ENCODE assay signal across 9 mouse cellular contexts in genomic region chr16:90187453-90187852, GRCm38 (mm10). TPM values are rescaled to one million over a fixed set of nuclear protein-coding genes. Genes with fewer than 3 reads are reported as not detected.
DNase-seq lines count a peak whose midpoint lies in the region; ATAC-seq and TF ChIP-seq lines count a peak whose summit lies in the region.
"Had no signal": no experiment of that assay in that cellular context is flagged by ENCODE, and none has a peak within 500 bp of the region (broad histone marks: within the 10 kb centered on the region; RNA-seq: fewer than 3 reads in every experiment).

No protein-coding gene starts in this region.

- no peaks in the 10 kb centered on the region for H3K4me1 ChIP-seq in embryonic facial prominence, embryonic 15.5 days
- no peaks in the 10 kb centered on the region for H3K4me1 ChIP-seq in kidney, adult 2 months (ENCODE audit: control insufficient read depth, insufficient read depth, low read length)
- H3K4me1 ChIP-seq in lung, postnatal 0 days (ENCODE audit: insufficient read depth, low read depth, low read length) = no peaks in the 10 kb centered on the region
- H3K4me1 ChIP-seq: limb, embryonic 15.5 days had no signal

- TF ChIP-seq CTCF in kidney, adult 2 months (conservative IDR thresholded peaks at IDR 0.05; ENCODE audit: insufficient read depth, insufficient read length, low read depth, low read length) = peak; percentile 75
- TF ChIP-seq CTCF in lung, postnatal 0 days (IDR thresholded peaks at IDR 0.05) = peak; percentile 83

- 27% methylated on average over 13 of the region's 13 CpGs for WGBS in embryonic facial prominence, embryonic 15.5 days
- 18% methylated on average over 13 of the region's 13 CpGs for WGBS in kidney, adult 2 months
- 11% methylated on average over 13 of the region's 13 CpGs for WGBS in lung, postnatal 0 days

- no peak for TF ChIP-seq EP300 in lung, postnatal 0 days (IDR thresholded peaks at IDR 0.05)

- no peaks in the 10 kb centered on the region for H3K9me3 ChIP-seq in embryonic facial prominence, embryonic 15.5 days (replicated peaks)
- H3K9me3 ChIP-seq in lung, postnatal 0 days (ENCODE audit: low read length) = no peaks in the 10 kb centered on the region
- H3K9me3 ChIP-seq: limb, embryonic 15.5 days had no signal

- H3K4me3 ChIP-seq in embryonic facial prominence, embryonic 15.5 days (replicated peaks) = no peak overlapping the region
- no peak overlapping the region for H3K4me3 ChIP-seq in kidney, adult 2 months (ENCODE audit: insufficient read depth, low read depth, low read length)
- H3K4me3 ChIP-seq in lung, postnatal 0 days (ENCODE audit: low read depth, low read length) = no peak overlapping the region
- H3K4me3 ChIP-seq: limb, embryonic 15.5 days had no signal

- TF ChIP-seq POLR2A in kidney, adult 2 months (IDR thresholded peaks at IDR 0.05; ENCODE audit: low read depth, low read length) = no peak

- DNase-seq in CD4-positive, CD25-positive, alpha-beta regulatory T cell, adult 2 months (ENCODE audit: low read depth, low spot score) = peak; percentile 22
- DNase-seq in MN1 (ENCODE audit: low spot score) = peak; percentile 73
- peak; percentile 62 for DNase-seq in kidney, adult 2 months
- peak; percentile 84 for DNase-seq in lung, postnatal 0 days (ENCODE audit: low spot score)
- DNase-seq in spleen, adult 18-20 months = no peak

- no peaks in the 10 kb centered on the region for H3K27me3 ChIP-seq in embryonic facial prominence, embryonic 15.5 days
- H3K27me3 ChIP-seq in kidney, adult 2 months (replicated peaks; ENCODE audit: control insufficient read depth, insufficient read depth, low read length) = no peaks in the 10 kb centered on the region
- no peaks in the 10 kb centered on the region for H3K27me3 ChIP-seq in lung, postnatal 0 days (replicated peaks; ENCODE audit: insufficient read depth, low read length)
- H3K27me3 ChIP-seq: limb, embryonic 15.5 days had no signal

- ATAC-seq in CD4-positive, CD25-positive, alpha-beta regulatory T cell, adult 4 months = no peak
- ATAC-seq in embryonic facial prominence, embryonic 15.5 days (ENCODE audit: insufficient number of reproducible peaks, low FRiP score, low TSS enrichment, low read depth) = 0 out of 2 replicates have a peak, but pooled peaks have one; percentile 53
- peak; percentile 77 for ATAC-seq in lung, postnatal 0 days
- ATAC-seq in cerebellum, adult (ENCODE audit: insufficient number of reproducible peaks, low FRiP score, low TSS enrichment) = no peak

- no peak overlapping the region for H3K27ac ChIP-seq in embryonic facial prominence, embryonic 15.5 days (replicated peaks)
- no peak overlapping the region for H3K27ac ChIP-seq in kidney, adult 2 months (ENCODE audit: insufficient read depth, low read depth, low read length)
- no peak overlapping the region for H3K27ac ChIP-seq in lung, postnatal 0 days (ENCODE audit: low read length)
- H3K27ac ChIP-seq: limb, embryonic 15.5 days had no signal

- H3K36me3 ChIP-seq in embryonic facial prominence, embryonic 15.5 days = no peaks in the 10 kb centered on the region
- H3K36me3 ChIP-seq in kidney, adult 2 months (ENCODE audit: control insufficient read depth, insufficient read depth, low read length) = no peaks in the 10 kb centered on the region
- H3K36me3 ChIP-seq in lung, postnatal 0 days (ENCODE audit: insufficient read depth, low read length) = no peaks in the 10 kb centered on the region
- H3K36me3 ChIP-seq: limb, embryonic 15.5 days had no signal

- no peak overlapping the region for H3K9ac ChIP-seq in embryonic facial prominence, embryonic 15.5 days
- H3K9ac ChIP-seq in lung, postnatal 0 days (replicated peaks; ENCODE audit: low read depth) = no peak overlapping the region
- H3K9ac ChIP-seq: limb, embryonic 15.5 days had no signal

- no peak overlapping the region for H3K4me2 ChIP-seq in embryonic facial prominence, embryonic 15.5 days (replicated peaks)
- H3K4me2 ChIP-seq in lung, postnatal 0 days (replicated peaks; ENCODE audit: low read depth, low read length) = no peak overlapping the region
- H3K4me2 ChIP-seq: limb, embryonic 15.5 days had no signal

RNA-seq across cellular contexts. Expression of gene Sod1, which starts 33.1 kb away (rescaled TPM):
- polyA plus RNA-seq in CD4-positive, CD25-positive, alpha-beta regulatory T cell, adult 4 months (2017; shearing (Covaris generic)) = 1,000 to 10,000 TPM; 1,036 to 1,092 TPM
- 973 and 1,001 TPM in 2 replicates for polyA plus RNA-seq in embryonic facial prominence, embryonic 15.5 days (2015; fragmentation: Nextera tagmentation; extraction: Ambion mirVana)
- polyA plus RNA-seq in kidney, adult 2 months (2012; rRNA removed) = 965 and 1,226 TPM in 2 replicates
- 1,664 and 1,843 TPM in 2 replicates for polyA plus RNA-seq in lung, postnatal 0 days (2015; fragmentation: Nextera tagmentation; extraction: Ambion mirVana)

RNA-seq across cellular contexts. Expression of gene Tiam1, which starts 43.9 kb away (rescaled TPM):
- 10 to 100 TPM; 53.3 to 54.6 TPM for polyA plus RNA-seq in CD4-positive, CD25-positive, alpha-beta regulatory T cell, adult 4 months (2017; shearing (Covaris generic))
- 45.3 and 49.4 TPM in 2 replicates for polyA plus RNA-seq in embryonic facial prominence, embryonic 15.5 days (2015; fragmentation: Nextera tagmentation; extraction: Ambion mirVana)
- 2.6 and 4.0 TPM in 2 replicates for polyA plus RNA-seq in kidney, adult 2 months (2012; rRNA removed)
- 3.7 and 9.3 TPM in 2 replicates for polyA plus RNA-seq in lung, postnatal 0 days (2015; fragmentation: Nextera tagmentation; extraction: Ambion mirVana)

Comparison
In these comparisons a context has a peak if more than half of its experiments do, and no peak if none do; other contexts are left out.
1. DNase-seq: peak in CD4-positive, CD25-positive, alpha-beta regulatory T cell, adult 2 months (single experiment), MN1 (single experiment), kidney, adult 2 months (single experiment) and lung, postnatal 0 days (single experiment); none in spleen, adult 18-20 months (0 of 2).
2. ATAC-seq: peak in embryonic facial prominence, embryonic 15.5 days (single experiment) and lung, postnatal 0 days (single experiment); none in CD4-positive, CD25-positive, alpha-beta regulatory T cell, adult 4 months (single experiment) and cerebellum, adult (single experiment).